Mouse (Mus musculus) adrenal gland, postnatal 0 days (tissue): ENCODE results near the gene Neu1. TPM values are rescaled to one million over a fixed set of nuclear protein-coding genes. Genes with fewer than 3 reads are reported as not detected.

Experiments used
- polyA plus RNA-seq: library from polyadenylated mRNA; unstranded; fragments of >200 nt; fragmentation: Nextera tagmentation; extraction: Ambion mirVana; gene quantifications from 2 replicates; pipeline ENCODE4 v1.2.1, GENCODE M21; 2015

Neu1 gene
- 24.3 and 32.3 TPM in 2 replicates for polyA plus RNA-seq

GRCm38 (mm10) chr17:34931061-34931734, at the start of gene Neu1:
Gene Neu1 (plus strand): TSS chr17:34931253.

GRCm38 (mm10) chr17:34881683-34882310, 49.3 kb upstream of the Neu1 start, which contains the start of gene Gm20547:
Gene Gm20547 (minus strand): TSS chr17:34882042.

GRCm38 (mm10) chr17:34898160-34898586, 32.9 kb upstream of the Neu1 start, which contains the start of the genes C2 and Ehmt2:
Gene C2 (minus strand): TSS chr17:34898265.
Gene Ehmt2 (plus strand): TSS chr17:34898469.

GRCm38 (mm10) chr17:34913930-34914665, 17.0 kb upstream of the Neu1 start, which contains the start of gene Slc44a4:
Gene Slc44a4 (plus strand): TSS chr17:34914466.

GRCm38 (mm10) chr17:34959130-34959778, 28.2 kb downstream of the Neu1 start, which contains the start of gene Hspa1b:
Gene Hspa1b (minus strand): TSS chr17:34959238.

GRCm38 (mm10) chr17:34969822-34970221, 38.8 kb downstream of the Neu1 start, which contains the start of gene Gm20481:
Gene Gm20481 (plus strand): TSS chr17:34969912.

GRCm38 (mm10) chr17:34972069-34972749, 41.2 kb downstream of the Neu1 start, which contains the start of the genes Hspa1a and Hspa1l:
Gene Hspa1a (minus strand): TSS chr17:34972156.
Gene Hspa1l (plus strand): TSS chr17:34972703.

GRCm38 (mm10) chr17:34981690-34982180, 50.7 kb downstream of the Neu1 start, which contains the start of gene Lsm2:
Gene Lsm2 (plus strand): TSS chr17:34981862.

Other genes starting within 250 kb of the Neu1 start
- gene C4b, start 187.4 kb upstream of the Neu1 start, polyA plus RNA-seq: 182 and 224 TPM in 2 replicates
- 2,316 and 6,586 TPM in 2 replicates for gene Cyp21a1, start 126.7 kb upstream of the Neu1 start, polyA plus RNA-seq
- 37.9 and 41.1 TPM in 2 replicates for gene Stk19, start 94.3 kb upstream of the Neu1 start, polyA plus RNA-seq
- gene Dxo, start 94.2 kb upstream of the Neu1 start, polyA plus RNA-seq: 34.6 and 62.4 TPM in 2 replicates
- gene Skiv2l, start 81.0 kb upstream of the Neu1 start, polyA plus RNA-seq: 23.8 and 36.5 TPM in 2 replicates
- gene Nelfe, start 80.9 kb upstream of the Neu1 start, polyA plus RNA-seq: 56.9 and 73.9 TPM in 2 replicates
- 27.2 and 40.8 TPM in 2 replicates for gene Cfb, start 68.7 kb upstream of the Neu1 start, polyA plus RNA-seq
- gene Zbtb12, start 51.8 kb upstream of the Neu1 start, polyA plus RNA-seq: 1.6 and 1.9 TPM in 2 replicates
- not detected in 2 replicates for gene Gm20547, start 49.2 kb upstream of the Neu1 start, polyA plus RNA-seq
- 37.4 and 41.0 TPM in 2 replicates for gene C2, start 33.0 kb upstream of the Neu1 start, polyA plus RNA-seq
- gene Ehmt2, start 32.8 kb upstream of the Neu1 start, polyA plus RNA-seq: 45.4 and 52.6 TPM in 2 replicates
- gene Slc44a4, start 16.8 kb upstream of the Neu1 start, polyA plus RNA-seq: 1.1 TPM in 2 replicates
- 1.4 and 1.6 TPM in 2 replicates for gene Hspa1b, start 28.0 kb downstream of the Neu1 start, polyA plus RNA-seq
- gene Gm20481, start 38.7 kb downstream of the Neu1 start, polyA plus RNA-seq: not detected in 2 replicates
- 11.8 and 21.4 TPM in 2 replicates for gene Hspa1a, start 40.9 kb downstream of the Neu1 start, polyA plus RNA-seq
- 0.11 and 0.17 TPM in 2 replicates for gene Hspa1l, start 41.5 kb downstream of the Neu1 start, polyA plus RNA-seq
- 62.8 and 87.8 TPM in 2 replicates for gene Lsm2, start 50.6 kb downstream of the Neu1 start, polyA plus RNA-seq
- 31.9 and 37.8 TPM in 2 replicates for gene Vars, start 69.7 kb downstream of the Neu1 start, polyA plus RNA-seq
- gene Vwa7, start 85.3 kb downstream of the Neu1 start, polyA plus RNA-seq: 0.21 and 0.35 TPM in 2 replicates
- 4.2 and 6.4 TPM in 2 replicates for gene Sapcd1, start 96.8 kb downstream of the Neu1 start, polyA plus RNA-seq
- 2.5 and 3.4 TPM in 2 replicates for gene Msh5, start 115.5 kb downstream of the Neu1 start, polyA plus RNA-seq
- 309 and 357 TPM in 2 replicates for gene Clic1, start 118.7 kb downstream of the Neu1 start, polyA plus RNA-seq
- gene Ddah2, start 127.8 kb downstream of the Neu1 start, polyA plus RNA-seq: 134 and 219 TPM in 2 replicates
- gene Ly6g6c, start 134.1 kb downstream of the Neu1 start, polyA plus RNA-seq: 0.19 and 0.61 TPM in 2 replicates
- gene Mpig6b, start 134.9 kb downstream of the Neu1 start, polyA plus RNA-seq: 0.55 and 0.69 TPM in 2 replicates
- 0.12 and 0.55 TPM in 2 replicates for gene Ly6g6e, start 145.6 kb downstream of the Neu1 start, polyA plus RNA-seq
- gene Ly6g6d, start 146.8 kb downstream of the Neu1 start, polyA plus RNA-seq: 1.4 and 2.1 TPM in 2 replicates
- 0.22 and 0.73 TPM in 2 replicates for gene Ly6g6f, start 154.4 kb downstream of the Neu1 start, polyA plus RNA-seq
- 94.1 and 104 TPM in 2 replicates for gene Abhd16a, start 158.0 kb downstream of the Neu1 start, polyA plus RNA-seq
- not detected in 2 replicates for gene Ly6g5c, start 177.0 kb downstream of the Neu1 start, polyA plus RNA-seq
- 0.30 and 0.47 TPM in 2 replicates for gene Ly6g5b, start 184.2 kb downstream of the Neu1 start, polyA plus RNA-seq
- 14.4 and 16.6 TPM in 2 replicates for gene Gpank1, start 190.2 kb downstream of the Neu1 start, polyA plus RNA-seq
- 161 and 223 TPM in 2 replicates for gene Csnk2b, start 190.8 kb downstream of the Neu1 start, polyA plus RNA-seq
- gene D17H6S53E, start 195.1 kb downstream of the Neu1 start, polyA plus RNA-seq: 8.9 and 11.5 TPM in 2 replicates
- 26.8 and 40.5 TPM in 2 replicates for gene Apom, start 200.8 kb downstream of the Neu1 start, polyA plus RNA-seq
- 40.7 and 47.0 TPM in 2 replicates for gene Bag6, start 203.9 kb downstream of the Neu1 start, polyA plus RNA-seq
- gene Prrc2a, start 233.6 kb downstream of the Neu1 start, polyA plus RNA-seq: 64.0 and 83.9 TPM in 2 replicates
- gene Aif1, start 244.8 kb downstream of the Neu1 start, polyA plus RNA-seq: 28.3 and 48.7 TPM in 2 replicates